Mouse (Mus musculus) neural tube, embryonic 11.5 days (tissue): ENCODE data around the gene Pard6b. TPM values are rescaled to one million over a fixed set of nuclear protein-coding genes. Genes with fewer than 3 reads are reported as not detected.
"Not testable (repeated sequence)": the region's sequence is repeated elsewhere in the genome, so short reads cannot be mapped to it uniquely, and the experiment has no call there.

Source experiments
- ATAC-seq: fragments of 200-750 bp; cut with Nextera tagmentation; 2 replicates; pipeline ENCODE4 v1.8.0; 2017; ENCODE audit warnings: moderate number of reproducible peaks, mild to moderate bottlenecking, moderate TSS enrichment, moderate library complexity; ENCODE audit not compliant: insufficient read depth, low FRiP score, low TSS enrichment
- DNase-seq: peaks from one replicate; pipeline ENCODE4 v3.0.0-alpha.2; 2015; ENCODE audit warnings: low spot score
- H3K27ac ChIP-seq: fragments of 300-500 bp; sonication (generic); 2 replicates; pipeline ENCODE4 v1.5.1; 2014; ENCODE audit warnings: low read depth, mild to moderate bottlenecking, low read length
- H3K27me3 ChIP-seq: fragments of 300-500 bp; sonication (generic); 2 replicates; pipeline ENCODE4 v1.6.1; 2014; ENCODE audit warnings: mild to moderate bottlenecking, low read length, mixed read lengths; ENCODE audit not compliant: control insufficient read depth, insufficient read depth
- H3K36me3 ChIP-seq: fragments of 300-500 bp; sonication (generic); 2 replicates; pipeline ENCODE4 v1.6.1; 2014; ENCODE audit warnings: mild to moderate bottlenecking, low read length, moderate library complexity, mixed read lengths; ENCODE audit not compliant: control insufficient read depth, insufficient read depth
- H3K4me1 ChIP-seq: fragments of 300-500 bp; sonication (generic); 2 replicates; pipeline ENCODE4 v1.6.1; 2014; ENCODE audit warnings: low read length, mixed read lengths; ENCODE audit not compliant: control insufficient read depth, insufficient read depth
- H3K4me2 ChIP-seq: fragments of 300-500 bp; sonication (generic); 2 replicates; pipeline ENCODE4 v1.6.1; 2014; ENCODE audit warnings: low read depth, mild to moderate bottlenecking, moderate library complexity
- H3K4me3 ChIP-seq: fragments of 300-500 bp; sonication (generic); 2 replicates; pipeline ENCODE4 v1.5.1; 2014; ENCODE audit warnings: low read depth, low read length
- H3K9ac ChIP-seq: fragments of 300-500 bp; sonication (generic); 2 replicates; pipeline ENCODE4 v1.6.1; 2014; ENCODE audit warnings: mild to moderate bottlenecking, low read length
- H3K9me3 ChIP-seq: fragments of 300-500 bp; sonication (generic); 2 replicates; pipeline ENCODE4 v1.6.1; 2016; ENCODE audit warnings: low read length; ENCODE audit not compliant: control insufficient read depth
- WGBS: fragments of 180-500 bp; shearing (Covaris S2); extraction: QIAGEN DNeasy Blood & Tissue Kit; methylation state at CpG from one replicate; pipeline ENCODE4 v1.1.7; 2014; 5-methylcytosine and 5-hydroxymethylcytosine counted together
- polyA plus RNA-seq: library from polyadenylated mRNA; unstranded; fragments of >200 nt; fragmentation: Nextera tagmentation; extraction: Ambion mirVana; gene quantifications from 2 replicates; pipeline ENCODE4 v1.2.1, GENCODE M21; 2014

The Pard6b gene
- polyA plus RNA-seq, 1 experiment from 2014 or later: 7.8 TPM

DNA sequence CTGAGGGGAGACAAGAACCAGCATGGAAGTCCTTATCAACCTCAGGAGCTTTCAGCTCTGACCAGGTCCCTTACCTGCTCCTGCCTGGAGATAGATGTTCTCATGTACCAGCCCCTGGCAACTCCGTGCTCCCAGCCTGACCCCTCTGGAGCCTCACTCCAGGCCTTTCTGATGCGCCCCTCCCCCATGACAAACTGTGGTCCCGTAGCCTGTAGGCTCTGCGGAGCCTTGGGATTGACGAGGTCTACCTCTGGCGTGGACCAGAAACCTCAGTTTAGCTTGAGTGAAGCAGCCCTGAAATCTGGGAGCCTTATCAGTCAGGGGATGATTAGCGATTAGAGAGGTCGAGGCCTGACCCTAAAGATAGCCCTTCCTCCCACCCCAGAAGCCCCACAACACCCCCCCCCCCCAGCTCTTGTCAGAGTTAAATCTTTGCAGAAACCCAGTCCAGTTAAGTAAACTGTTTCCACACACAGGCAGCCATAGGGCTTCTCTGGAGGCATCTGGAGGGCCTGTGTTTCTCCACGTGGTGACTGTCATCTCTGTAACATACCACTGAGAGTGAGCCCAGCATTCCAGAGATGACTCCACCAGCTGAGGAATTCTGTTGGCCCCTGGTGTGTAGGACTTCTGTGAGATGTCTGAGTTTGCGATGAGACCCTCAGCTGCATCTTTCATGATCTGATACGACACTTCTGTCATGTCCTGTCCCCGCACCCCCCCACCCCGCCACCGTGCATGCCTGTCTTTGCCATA is 24.7 kb upstream of the Pard6b start:
- DNase-seq (peak; percentile 38), ATAC-seq (no peak)

DNA sequence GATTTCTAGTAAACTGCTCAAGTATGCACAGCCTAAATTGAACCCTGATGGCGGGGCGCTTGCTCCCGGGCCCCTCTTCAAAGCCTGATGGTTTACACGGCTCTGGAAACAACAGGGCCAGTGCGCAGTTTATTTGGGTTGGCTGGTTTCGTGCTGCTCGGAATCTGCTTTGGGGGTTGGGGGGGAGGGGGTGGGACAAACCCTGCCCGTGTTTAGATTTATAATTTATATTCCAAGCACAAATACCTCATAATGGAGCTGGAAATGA is 24.2 kb upstream of the Pard6b start:
- Histone ChIP-seq H3K27ac (no peak overlapping the region), H3K4me1 (no peaks in the 10 kb centered on the region), H3K9ac (no peak overlapping the region), H3K27me3 (peaks cover under 1% of the 10 kb centered on the region; the same call in 1 of the 2 replicates), H3K9me3 (no peaks in the 10 kb centered on the region), H3K4me3 (no peak overlapping the region), H3K36me3 (no peaks in the 10 kb centered on the region), H3K4me2 (no peak overlapping the region)
- 60% methylated on average over 8 of the region's 8 CpGs for WGBS
- no peak for DNase-seq
- ATAC-seq: no peak

More for the DNA sequence above, 24.7 kb upstream of the Pard6b start:
- Histone ChIP-seq H3K4me2 (no peak overlapping the region), H3K4me3 (no peak overlapping the region), H3K27ac (no peak overlapping the region), H3K27me3 (peaks cover 6% of the 10 kb centered on the region), H3K9ac (no peak overlapping the region), H3K9me3 (no peaks in the 10 kb centered on the region), H3K36me3 (no peaks in the 10 kb centered on the region), H3K4me1 (no peaks in the 10 kb centered on the region)
- WGBS: 33% methylated on average over 14 of the region's 14 CpGs

DNA sequence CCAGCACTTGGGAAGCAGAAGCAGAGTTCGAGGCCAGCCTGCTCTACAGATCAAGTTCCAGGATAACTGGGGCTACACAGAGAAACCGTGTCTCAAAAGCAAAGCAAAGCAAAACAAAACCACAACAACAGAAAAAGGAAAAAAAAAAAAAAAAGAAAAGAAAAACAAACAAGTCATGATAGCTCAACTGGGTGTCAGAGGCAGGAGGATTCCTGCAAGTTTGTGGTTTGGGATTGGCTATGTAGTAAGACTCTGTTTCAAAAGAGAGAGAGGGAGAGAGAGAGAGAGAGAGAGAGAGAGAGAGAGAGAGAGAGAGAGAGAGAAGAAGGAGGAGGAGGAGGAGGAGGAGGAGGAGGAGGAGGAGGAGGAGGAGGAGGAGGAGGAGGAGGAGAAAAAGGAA is 22.9 kb upstream of the Pard6b start:
- H3K4me2 ChIP-seq, H3K27me3 ChIP-seq, H3K36me3 ChIP-seq, H3K9me3 ChIP-seq, H3K9ac ChIP-seq, DNase-seq, H3K4me3 ChIP-seq, H3K27ac ChIP-seq, ATAC-seq, H3K4me1 ChIP-seq: not testable (repeated sequence)
- 61% methylated on average over 2 of the region's 2 CpGs for WGBS

GRCm38 (mm10) chr2:168058488-168059199 is 22.2 kb upstream of the Pard6b start:
- WGBS: 35% methylated on average over 13 of the region's 13 CpGs
- no peaks in the 10 kb centered on the region for H3K27me3 ChIP-seq
- H3K4me3 ChIP-seq: no peak overlapping the region
- ATAC-seq (no peak), DNase-seq (no peak)
- no peaks in the 10 kb centered on the region for H3K36me3 ChIP-seq
- no peak overlapping the region for H3K27ac ChIP-seq
- no peaks in the 10 kb centered on the region for H3K9me3 ChIP-seq
- H3K9ac ChIP-seq: no peak overlapping the region
- no peak overlapping the region for H3K4me2 ChIP-seq
- H3K4me1 ChIP-seq: no peaks in the 10 kb centered on the region

DNA sequence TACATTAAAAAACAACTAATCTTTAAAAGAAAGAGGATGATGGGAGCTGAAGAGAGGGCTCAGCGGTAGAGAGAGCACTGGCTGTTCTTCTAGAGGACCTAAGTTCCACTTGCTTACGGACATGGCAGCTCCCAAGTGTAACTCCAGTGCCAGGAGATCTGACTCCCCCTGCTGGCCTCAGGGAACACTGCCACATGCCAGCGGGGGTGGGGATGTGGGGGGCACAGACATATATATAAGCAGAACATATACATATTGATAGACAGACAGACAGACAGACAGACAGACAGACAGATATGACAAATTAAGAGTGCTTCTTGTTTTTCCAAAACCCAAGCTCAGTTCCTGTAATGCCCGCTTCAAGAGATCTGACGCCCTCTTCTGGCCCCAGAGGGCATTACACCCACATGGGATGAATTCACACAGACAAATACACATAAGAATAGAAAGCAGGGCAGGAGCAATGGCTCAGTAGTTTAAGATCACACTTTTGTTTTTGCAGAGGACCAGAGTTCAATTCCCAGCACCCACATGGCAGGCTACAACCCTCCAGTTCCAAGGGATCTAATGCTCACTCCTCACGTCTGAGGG is 21.5 kb upstream of the Pard6b start:
- no peak for DNase-seq
- Histone ChIP-seq H3K4me2 (no peak overlapping the region), H3K27ac (no peak overlapping the region), H3K27me3 (no peaks in the 10 kb centered on the region), H3K9ac (no peak overlapping the region), H3K9me3 (no peaks in the 10 kb centered on the region), H3K4me1 (no peaks in the 10 kb centered on the region), H3K4me3 (no peak overlapping the region), H3K36me3 (no peaks in the 10 kb centered on the region)
- 77% methylated on average over 6 of the region's 6 CpGs for WGBS
- ATAC-seq: no peak

GRCm38 (mm10) chr2:168063712-168064111 is 17.1 kb upstream of the Pard6b start:
- 88% methylated on average over 12 of the region's 12 CpGs for WGBS
- Histone ChIP-seq H3K9me3 (no peaks in the 10 kb centered on the region), H3K27me3 (no peaks in the 10 kb centered on the region), H3K36me3 (no peaks in the 10 kb centered on the region), H3K27ac (no peak overlapping the region), H3K4me1 (no peaks in the 10 kb centered on the region), H3K9ac (no peak overlapping the region), H3K4me2 (no peak overlapping the region), H3K4me3 (no peak overlapping the region)
- no peak for ATAC-seq
- DNase-seq: no peak

GRCm38 (mm10) chr2:168065511-168065910 is 15.3 kb upstream of the Pard6b start:
- H3K36me3 ChIP-seq: no peaks in the 10 kb centered on the region
- no peaks in the 10 kb centered on the region for H3K4me1 ChIP-seq
- ATAC-seq (no peak), DNase-seq (no peak)
- 82% methylated on average over 7 of the region's 7 CpGs for WGBS
- no peak overlapping the region for H3K9ac ChIP-seq
- H3K9me3 ChIP-seq: no peaks in the 10 kb centered on the region
- H3K4me3 ChIP-seq: no peak overlapping the region
- no peak overlapping the region for H3K27ac ChIP-seq
- no peak overlapping the region for H3K4me2 ChIP-seq
- H3K27me3 ChIP-seq: no peaks in the 10 kb centered on the region

DNA sequence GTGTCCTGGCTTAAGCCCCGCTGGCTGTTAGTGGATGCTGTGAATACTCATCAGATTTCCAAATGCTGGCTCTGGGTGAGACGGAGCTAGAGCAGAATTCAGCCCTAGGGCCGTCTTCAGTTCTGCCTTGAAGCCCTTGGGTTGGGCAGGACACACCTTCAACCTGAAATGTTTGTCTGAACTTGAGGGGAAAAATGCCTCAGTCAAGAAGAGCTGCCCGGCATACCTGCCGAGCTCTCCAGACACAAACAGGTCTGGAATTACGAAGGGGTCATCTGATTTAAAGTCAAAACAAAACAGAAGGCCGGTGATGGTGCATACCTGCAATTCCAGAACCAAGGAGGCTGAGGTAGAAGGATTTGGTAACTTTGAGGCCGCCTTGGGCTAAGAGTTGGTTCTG is 14.0 kb upstream of the Pard6b start:
- Histone ChIP-seq H3K27ac (no peak overlapping the region), H3K4me3 (no peak overlapping the region), H3K9me3 (no peaks in the 10 kb centered on the region), H3K36me3 (no peaks in the 10 kb centered on the region), H3K27me3 (no peaks in the 10 kb centered on the region), H3K4me2 (no peak overlapping the region), H3K9ac (no peak overlapping the region), H3K4me1 (no peaks in the 10 kb centered on the region)
- ATAC-seq (no peak), DNase-seq (no peak)
- 66% methylated on average over 8 of the region's 8 CpGs for WGBS

- 64% methylated on average over 5 of the region's 5 CpGs for WGBS
- Histone ChIP-seq H3K4me1 (no peaks in the 10 kb centered on the region), H3K4me3 (no peak overlapping the region), H3K4me2 (no peak overlapping the region), H3K36me3 (no peaks in the 10 kb centered on the region), H3K27ac (no peak overlapping the region), H3K9ac (no peak overlapping the region), H3K9me3 (no peaks in the 10 kb centered on the region), H3K27me3 (no peaks in the 10 kb centered on the region)
- ATAC-seq: no peak
- no peak for DNase-seq
These were observed 10.4 kb upstream of the Pard6b start for GRCm38 (mm10) chr2:168070425-168070824.
